Mouse (Mus musculus) MEL (cell line): ENCODE data around the gene Ddx27. TPM values are rescaled to one million over a fixed set of nuclear protein-coding genes. Genes with fewer than 3 reads are reported as not detected.

Source experiments
- DNase-seq: peaks from one replicate; pipeline ENCODE4 v3.0.0; 2011; ENCODE audit warnings: low read depth, low spot score
- H3K27ac ChIP-seq: 2 replicates; pipeline ENCODE4 v1.5.1; 2012; ENCODE audit warnings: low read depth, mild to moderate bottlenecking, control low read depth, low read length, moderate library complexity; ENCODE audit not compliant: control insufficient read depth
- H3K27me3 ChIP-seq, 2 experiments: fragments of 150-350 bp in 1 of 2; sonication (generic) in 1 of 2; 2 replicates each; pipeline ENCODE4 v1.6.1; 2012; ENCODE audit warnings: low read length in 2 of 2, mild to moderate bottlenecking in 2 of 2, improper control_type of control experiment in 1 of 2, moderate library complexity in 1 of 2; ENCODE audit not compliant: insufficient read depth in 2 of 2, control insufficient read depth in 1 of 2
- H3K36me3 ChIP-seq, 2 experiments: 2 replicates each; pipeline ENCODE4 v1.6.1; 2012 to 2014; ENCODE audit warnings: low read length in 2 of 2, improper control_type of control experiment in 1 of 2, inconsistent platforms in 1 of 2, mild to moderate bottlenecking in 1 of 2; ENCODE audit not compliant: insufficient read depth in 2 of 2, control insufficient read depth in 1 of 2
- H3K4me1 ChIP-seq, 2 experiments: fragments of 150-350 bp in 1 of 2; sonication (generic) in 1 of 2; 2 replicates each; pipeline ENCODE4 v1.6.1; 2012; ENCODE audit warnings: low read length in 2 of 2, improper control_type of control experiment in 1 of 2, mild to moderate bottlenecking in 1 of 2; ENCODE audit not compliant: insufficient read depth in 2 of 2, control insufficient read depth in 1 of 2
- H3K4me3 ChIP-seq, 2 experiments: fragments of 150-350 bp in 1 of 2; sonication (generic) in 1 of 2; 2 replicates each; pipeline ENCODE4 v1.5.1; 2012; ENCODE audit warnings: low read depth in 2 of 2, low read length in 2 of 2, mild to moderate bottlenecking in 2 of 2, moderate library complexity in 2 of 2, control low read depth in 1 of 2, improper control_type of control experiment in 1 of 2; ENCODE audit not compliant: control insufficient read depth in 1 of 2, insufficient read depth in 1 of 2
- H3K79me2 ChIP-seq: 2 replicates; pipeline ENCODE4 v1.6.1; 2012; ENCODE audit warnings: mild to moderate bottlenecking, low read length, moderate library complexity; ENCODE audit not compliant: control insufficient read depth, poor library complexity, insufficient read depth
- H3K9ac ChIP-seq: 2 replicates; pipeline ENCODE4 v1.6.1; 2012; ENCODE audit warnings: low read depth, mild to moderate bottlenecking, control low read depth, low read length, moderate library complexity; ENCODE audit not compliant: control insufficient read depth, poor library complexity, severe bottlenecking
- H3K9me3 ChIP-seq: fragments of 150-350 bp; sonication (generic); replicated peaks from 2 replicates; pipeline ENCODE4 v1.6.1; 2012; ENCODE audit warnings: mild to moderate bottlenecking, low read length, improper control_type of control experiment, moderate library complexity; ENCODE audit not compliant: insufficient read depth
- CHD1 ChIP-seq: IDR thresholded peaks from 2 replicates; pipeline ENCODE4 v1.6.1; 2012; ENCODE audit warnings: low read depth, mild to moderate bottlenecking, inconsistent platforms, low read length, improper control_type of control experiment
- CHD2 ChIP-seq: IDR thresholded peaks from 2 replicates; pipeline ENCODE4 v1.6.1; 2011; ENCODE audit warnings: low read length, improper control_type of control experiment
- ELF1 ChIP-seq: IDR thresholded peaks from 2 replicates; pipeline ENCODE4 v1.6.1; 2014; ENCODE audit warnings: low read depth, mild to moderate bottlenecking, inconsistent platforms, low read length, improper control_type of control experiment, moderate library complexity
- ETS1 ChIP-seq: IDR thresholded peaks from 2 replicates; pipeline ENCODE4 v1.6.1; 2012; ENCODE audit warnings: low read depth, mild to moderate bottlenecking, inconsistent platforms, low read length, improper control_type of control experiment, moderate library complexity
- MAFK ChIP-seq: IDR thresholded peaks from 2 replicates; pipeline ENCODE4 v1.6.1; 2011; ENCODE audit warnings: low read depth, mild to moderate bottlenecking, low read length, improper control_type of control experiment, borderline replicate concordance
- MAX ChIP-seq: IDR thresholded peaks from 2 replicates; pipeline ENCODE4 v1.6.1; 2011; ENCODE audit warnings: low read length, improper control_type of control experiment
- MAZ ChIP-seq: IDR thresholded peaks from 2 replicates; pipeline ENCODE4 v1.6.1; 2012; ENCODE audit warnings: low read depth, mild to moderate bottlenecking, inconsistent platforms, low read length, improper control_type of control experiment
- MEF2A ChIP-seq: IDR thresholded peaks from 2 replicates; pipeline ENCODE4 v1.6.1; 2014; ENCODE audit warnings: low read depth, mild to moderate bottlenecking, inconsistent platforms, low read length, improper control_type of control experiment; ENCODE audit not compliant: poor library complexity, insufficient replicate concordance, severe bottlenecking; ENCODE audit errors: extremely low read depth
- MXI1 ChIP-seq: IDR thresholded peaks from 2 replicates; pipeline ENCODE4 v1.6.1; 2011; ENCODE audit warnings: mild to moderate bottlenecking, low read depth, low read length, improper control_type of control experiment
- NELFE ChIP-seq: IDR thresholded peaks from 2 replicates; pipeline ENCODE4 v1.6.1; 2011; ENCODE audit warnings: low read depth, low read length, improper control_type of control experiment
- POLR2A ChIP-seq, 2 experiments: IDR thresholded peaks; 2 replicates each; pipeline ENCODE4 v1.6.1; 2011 to 2012; ENCODE audit warnings: low read length in 2 of 2, mild to moderate bottlenecking in 2 of 2, control low read depth in 1 of 2, improper control_type of control experiment in 1 of 2, low read depth in 1 of 2, moderate library complexity in 1 of 2; ENCODE audit not compliant: control insufficient read depth in 1 of 2, insufficient read depth in 1 of 2, poor library complexity in 1 of 2
- POLR2AphosphoS5 ChIP-seq: IDR thresholded peaks from 2 replicates; pipeline ENCODE4 v1.6.1; 2012; ENCODE audit warnings: low read depth, borderline replicate concordance, mild to moderate bottlenecking, inconsistent platforms, low read length, moderate library complexity, mixed read lengths
- RCOR1 ChIP-seq: IDR thresholded peaks from 2 replicates; pipeline ENCODE4 v1.6.1; 2012; ENCODE audit warnings: low read depth, mild to moderate bottlenecking, inconsistent platforms, low read length, improper control_type of control experiment
- SIN3A ChIP-seq: IDR thresholded peaks from 2 replicates; pipeline ENCODE4 v1.6.1; 2012; ENCODE audit warnings: low read length, improper control_type of control experiment, inconsistent platforms
- SMC3 ChIP-seq: IDR thresholded peaks from 2 replicates; pipeline ENCODE4 v1.6.1; 2011; ENCODE audit warnings: low read depth, low read length, improper control_type of control experiment
- TCF12 ChIP-seq: IDR thresholded peaks from 2 replicates; pipeline ENCODE4 v1.6.1; 2014; ENCODE audit warnings: low read depth, mild to moderate bottlenecking, inconsistent platforms, low read length, improper control_type of control experiment, moderate library complexity
- polyA plus RNA-seq, 2 experiments: library from polyadenylated mRNA; stranded (reverse) in 1 of 2; unstranded in 1 of 2; fragments of >175 nt in 1 of 2; fragments of >200 nt in 1 of 2; gene quantifications; 2 replicates each; pipeline versions ENCODE4 v1.2.1 to v1.2.4; 2012; ENCODE audit warnings: low replicate concordance in 2 of 2, low read depth in 1 of 2; ENCODE audit not compliant: insufficient read length in 2 of 2, insufficient read depth in 1 of 2, missing spikeins in 1 of 2
- total RNA-seq: library from RNA; depleted of rRNA; stranded (reverse); fragments of 300-350 nt; gene quantifications from 2 replicates; pipeline ENCODE4 v1.2.3, GENCODE M21; 2012

Gene Ddx27
- total and polyA plus RNA-seq, 3 experiments, result 61.7 to 181 (median 143) TPM

- peaks cover 0 to 2% of the 10 kb centered on the region in 2 experiments; a peak in 1 of 4 replicates for H3K27me3 ChIP-seq
- no peaks in the 10 kb centered on the region for H3K36me3 ChIP-seq
- no peak for DNase-seq
- no peak overlapping the region for H3K9ac ChIP-seq
- no peak for TF ChIP-seq MXI1
- no peak for TF ChIP-seq POLR2A (IDR thresholded peaks at IDR 0.05; ENCODE audit: control insufficient read depth in 1 of 2, insufficient read depth in 1 of 2, low read depth in 1 of 2, low read length in 2 of 2, poor library complexity in 1 of 2)
- no peak for TF ChIP-seq ELF1
- TF ChIP-seq TCF12, result no peak
- no peaks in the 10 kb centered on the region for H3K9me3 ChIP-seq
- no peak overlapping the region for H3K27ac ChIP-seq
- no peak overlapping the region for H3K4me3 ChIP-seq
- H3K4me1 ChIP-seq, result no peaks in the 10 kb centered on the region
- H3K79me2 ChIP-seq, result no peaks in the 10 kb centered on the region
These were observed 63.5 kb downstream of the Ddx27 start for GRCm38 (mm10) chr2:167078486-167078885.

- no peak overlapping the region for H3K9ac ChIP-seq
- no peaks in the 10 kb centered on the region for H3K36me3 ChIP-seq
- no peak for DNase-seq
- peaks cover 0 to 2% of the 10 kb centered on the region in 2 experiments; a peak in 1 of 4 replicates for H3K27me3 ChIP-seq
- H3K4me3 ChIP-seq, result no peak overlapping the region
- no peaks in the 10 kb centered on the region for H3K79me2 ChIP-seq
- TF ChIP-seq MEF2A, result no peak
- TF ChIP-seq POLR2AphosphoS5, result no peak
- no peak for TF ChIP-seq NELFE
- TF ChIP-seq SIN3A, result no peak
- no peak for TF ChIP-seq MAFK
- no peaks in the 10 kb centered on the region for H3K4me1 ChIP-seq
- H3K27ac ChIP-seq, result no peak overlapping the region
- H3K9me3 ChIP-seq, result no peaks in the 10 kb centered on the region
These were observed 64.0 kb downstream of the Ddx27 start for GRCm38 (mm10) chr2:167078931-167079495.

- no peak overlapping the region for H3K9ac ChIP-seq
- H3K9me3 ChIP-seq, result no peaks in the 10 kb centered on the region
- TF ChIP-seq SMC3 (no peak), POLR2AphosphoS5 (no peak), POLR2A (IDR thresholded peaks at IDR 0.05; ENCODE audit: control insufficient read depth in 1 of 2, insufficient read depth in 1 of 2, low read depth in 1 of 2, low read length in 2 of 2, poor library complexity in 1 of 2) (no peak), RCOR1 (no peak), ETS1 (no peak), TCF12 (no peak), MAZ (no peak), CHD2 (no peak), MAX (no peak), CHD1 (no peak)
- H3K4me3 ChIP-seq, result no peak overlapping the region
- no peaks in the 10 kb centered on the region for H3K4me1 ChIP-seq
- H3K79me2 ChIP-seq, result no peaks in the 10 kb centered on the region
- no peak for DNase-seq
- H3K36me3 ChIP-seq, result no peaks in the 10 kb centered on the region
- peaks cover 0 to 2% of the 10 kb centered on the region in 2 experiments; a peak in 1 of 4 replicates for H3K27me3 ChIP-seq
- no peak overlapping the region for H3K27ac ChIP-seq
These were observed 64.7 kb downstream of the Ddx27 start for GRCm38 (mm10) chr2:167079535-167080257.
